Mouse (Mus musculus): ENCODE results near the gene Arsb.

- TF ChIP-seq EP300 (optimal IDR thresholded peaks at IDR 0.05) (no peak), CTCF (IDR thresholded peaks at IDR 0.05; ENCODE audit: low read depth) (no peak)
Observed at GRCm38 (mm10) chr13:93755084-93755483, 16.3 kb upstream of the Arsb start.

Data from stomach, postnatal 0 days (tissue).